Mouse (Mus musculus) ovary, postnatal 36 days (tissue): ENCODE measurements around the gene Hmgcs2.

Experiments
- DNase-seq: peaks from one replicate; pipeline ENCODE4 v3.0.0; 2022; ENCODE audit warnings: low spot score, mixed read lengths

Gene Hmgcs2

DNA sequence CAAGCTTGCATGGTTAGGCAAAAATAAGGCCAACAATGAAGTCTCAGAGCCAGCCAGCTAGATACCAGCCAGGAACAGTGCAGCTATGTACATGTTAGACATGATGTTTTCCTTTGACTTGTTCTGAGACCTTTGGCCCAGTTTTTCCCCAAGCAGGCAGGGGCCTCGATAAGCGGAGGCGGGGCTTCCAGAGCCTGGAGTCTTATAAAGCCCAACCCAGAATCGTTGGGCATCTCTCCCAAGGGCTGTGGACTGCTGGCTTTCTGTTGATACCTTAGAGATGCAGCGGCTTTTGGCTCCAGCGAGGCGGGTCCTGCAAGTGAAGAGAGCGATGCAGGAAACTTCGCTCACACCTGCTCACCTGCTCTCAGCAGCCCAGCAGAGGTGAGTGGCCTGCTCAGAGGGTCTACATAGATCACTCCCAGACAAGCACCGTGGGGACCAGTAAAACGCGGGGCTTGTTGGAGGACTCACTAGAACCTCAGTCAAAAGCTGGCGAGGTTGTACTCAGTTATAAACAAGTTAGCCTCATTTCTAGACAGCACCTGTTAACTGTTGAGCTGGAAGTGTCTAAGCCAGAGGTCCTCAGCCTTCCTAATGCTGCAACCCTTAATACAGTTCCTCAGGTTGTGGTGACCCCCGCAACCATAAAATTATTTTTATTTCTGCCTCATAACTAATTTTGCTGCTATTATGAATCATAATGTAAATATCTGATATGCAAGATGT is at the start of gene Hmgcs2:
Hmgcs2 (plus strand) TSS at position 232 of the 729 bp plus-strand sequence.
- peak; percentile 86 for DNase-seq

- no peak for DNase-seq
These were observed 46.7 kb upstream of the Hmgcs2 start for GRCm38 (mm10) chr3:98233504-98233903.

DNA sequence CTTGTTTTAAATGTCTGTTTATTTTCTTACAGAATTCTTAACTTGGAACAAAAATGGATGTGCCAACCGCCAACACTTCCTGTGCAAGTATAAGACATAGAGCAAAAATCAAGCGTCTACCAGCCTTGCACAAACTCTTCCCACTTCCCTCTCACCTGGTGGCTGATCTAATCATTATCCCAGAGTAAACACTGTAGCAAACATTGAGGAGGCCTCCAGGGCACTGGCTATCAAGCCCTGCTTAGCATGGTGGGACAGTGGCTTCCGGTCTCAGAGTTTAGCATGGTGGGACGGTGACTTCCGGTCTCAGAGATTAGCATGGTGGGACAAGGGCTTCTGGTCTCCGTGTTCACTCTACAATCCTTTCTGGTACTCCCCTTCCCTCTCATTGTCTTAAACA is 44.0 kb upstream of the Hmgcs2 start:
- DNase-seq = no peak

GRCm38 (mm10) chr3:98237240-98237639 is 43.0 kb upstream of the Hmgcs2 start:
- no peak for DNase-seq

DNA sequence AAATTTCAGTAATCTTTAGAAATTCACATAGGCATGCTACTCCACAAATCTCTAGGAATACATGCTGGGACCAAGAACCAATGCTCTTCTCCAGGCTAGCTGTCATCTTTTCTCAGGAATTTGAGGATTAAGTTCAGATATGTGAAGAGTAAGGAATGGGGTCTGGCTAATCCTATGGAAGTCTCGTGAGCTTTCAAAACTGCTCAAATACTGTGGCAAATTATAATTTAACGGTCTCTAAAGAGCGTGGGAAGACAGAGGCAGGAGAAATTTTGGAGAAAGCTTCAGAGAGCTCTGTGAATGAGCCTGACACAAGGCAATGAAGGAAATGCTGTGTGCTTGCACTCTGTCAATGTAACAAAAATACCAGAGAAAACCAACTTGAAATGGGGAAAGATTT is 42.1 kb upstream of the Hmgcs2 start:
- no peak for DNase-seq

- DNase-seq = no peak
These were observed 38.2 kb upstream of the Hmgcs2 start for GRCm38 (mm10) chr3:98242051-98242450.

- DNase-seq = no peak
These were observed 37.7 kb upstream of the Hmgcs2 start for GRCm38 (mm10) chr3:98242458-98243037.

- DNase-seq = no peak
These were observed 34.3 kb upstream of the Hmgcs2 start for GRCm38 (mm10) chr3:98245892-98246291.

GRCm38 (mm10) chr3:98246985-98247751 is 33.1 kb upstream of the Hmgcs2 start:
- no peak for DNase-seq

- no peak for DNase-seq
These were observed 30.9 kb upstream of the Hmgcs2 start for GRCm38 (mm10) chr3:98249378-98249777.

- DNase-seq = no peak
These were observed 30.3 kb upstream of the Hmgcs2 start for GRCm38 (mm10) chr3:98249833-98250448.

DNA sequence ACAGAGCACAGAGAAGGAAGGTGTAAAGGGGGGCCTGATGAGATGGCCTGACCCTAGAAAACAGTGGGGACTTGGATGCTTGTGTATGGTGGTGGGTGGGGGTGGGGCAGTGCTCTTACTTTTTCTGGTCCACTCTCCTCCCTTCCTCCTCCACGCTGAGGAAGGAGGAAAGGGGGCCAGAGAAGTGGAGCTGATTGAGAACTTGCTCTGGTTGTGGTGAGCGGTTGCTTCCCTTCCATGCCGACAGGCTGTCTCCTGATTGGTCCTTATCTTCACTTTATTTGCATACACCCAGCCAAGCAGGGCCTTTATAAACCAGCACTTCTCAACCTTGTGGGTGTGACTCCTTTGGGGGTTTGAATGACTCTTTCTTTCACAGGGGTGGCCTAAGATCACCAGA is 26.2 kb upstream of the Hmgcs2 start:
- DNase-seq = no peak

GRCm38 (mm10) chr3:98254656-98255583 is 25.3 kb upstream of the Hmgcs2 start:
- DNase-seq = no peak

GRCm38 (mm10) chr3:98258723-98259122 is 21.5 kb upstream of the Hmgcs2 start:
- no peak for DNase-seq

- peak; percentile 60 for DNase-seq
These were observed 20.9 kb upstream of the Hmgcs2 start for GRCm38 (mm10) chr3:98259271-98259751.

GRCm38 (mm10) chr3:98260534-98260933 is 19.7 kb upstream of the Hmgcs2 start:
- no peak for DNase-seq

DNA sequence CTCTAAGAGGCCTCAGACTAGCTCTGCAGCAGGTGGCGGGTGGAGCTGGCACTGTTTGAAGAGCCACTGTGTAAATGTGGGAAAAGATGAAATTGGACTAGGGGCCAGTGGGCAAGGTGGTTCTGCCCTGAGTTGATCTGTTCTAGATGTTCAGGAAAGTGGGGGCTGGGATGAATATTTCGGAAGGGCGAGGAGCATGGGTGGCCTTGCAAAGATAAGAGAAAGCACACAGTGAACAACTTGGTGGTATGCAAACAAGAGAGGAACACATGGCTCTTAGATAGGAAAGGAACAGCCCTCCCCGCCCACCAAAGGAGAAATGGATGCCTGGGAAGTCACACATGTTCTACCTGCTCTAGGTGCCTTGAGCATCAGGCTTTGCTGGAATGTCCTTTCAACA is 18.8 kb upstream of the Hmgcs2 start:
- no peak for DNase-seq

GRCm38 (mm10) chr3:98262133-98262532 is 18.1 kb upstream of the Hmgcs2 start:
- DNase-seq = no peak

DNA sequence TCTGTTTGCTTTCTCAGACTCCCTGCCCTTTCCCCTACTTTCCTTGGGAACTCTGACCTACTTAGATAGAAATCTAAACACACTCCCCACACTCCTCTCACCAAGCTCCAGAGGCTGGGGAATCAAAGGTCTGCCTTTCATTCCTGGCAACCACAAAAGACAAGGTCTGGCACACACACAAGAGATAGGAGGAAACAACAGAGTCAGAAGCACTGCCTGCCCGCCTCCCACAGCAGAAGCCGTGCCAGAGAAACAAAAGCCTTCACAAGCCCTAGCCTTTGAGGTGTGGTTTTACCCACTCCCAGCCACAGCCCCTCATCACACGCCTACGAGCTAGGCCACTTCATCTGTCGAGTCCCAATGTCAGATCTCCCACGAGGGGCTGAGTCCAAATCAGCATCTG is 13.0 kb upstream of the Hmgcs2 start:
- DNase-seq = peak; percentile 64

DNA sequence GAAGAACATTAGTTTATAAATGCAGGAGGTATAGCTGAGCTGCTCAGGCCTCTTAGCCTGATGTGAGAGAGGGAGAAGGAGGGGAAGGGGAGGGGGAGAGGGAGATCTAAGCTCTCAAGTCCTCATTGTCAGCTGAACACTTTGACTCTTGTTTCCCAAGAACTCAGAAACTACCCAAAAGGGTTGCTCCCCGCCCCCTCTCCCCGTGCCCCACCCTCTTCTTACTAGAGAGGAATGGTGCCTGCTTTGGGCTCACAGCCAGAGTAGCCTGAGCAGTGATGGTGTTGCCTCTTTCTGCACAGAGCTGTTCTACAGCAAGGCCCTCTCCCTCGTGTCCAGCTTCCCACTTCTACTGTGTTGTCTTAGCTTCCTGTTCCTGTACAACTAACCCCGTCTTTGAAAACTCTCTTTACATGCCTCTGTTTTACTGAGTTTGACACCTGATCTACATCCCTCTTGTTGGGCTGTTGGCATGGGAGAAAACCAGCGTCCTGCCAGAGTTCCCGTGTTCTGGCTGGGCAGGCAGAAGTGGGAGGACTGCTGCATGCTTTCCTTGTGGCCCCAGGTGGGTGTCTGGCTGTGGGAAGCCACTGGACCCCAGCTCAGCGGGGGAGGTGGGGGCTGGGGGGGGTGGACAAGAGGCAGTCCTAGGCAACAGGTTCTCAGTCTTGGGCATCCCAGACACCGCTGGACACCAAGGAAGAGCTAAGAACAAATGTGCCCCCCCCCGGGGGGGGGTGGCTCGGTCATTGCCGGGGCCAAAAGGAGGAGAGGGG is 6.4 kb upstream of the Hmgcs2 start:
- no peak for DNase-seq

GRCm38 (mm10) chr3:98279682-98280081 is 553 bp upstream of the Hmgcs2 start:
- DNase-seq = no peak
